Mouse (Mus musculus): Measurements from ENCODE around the gene Espn. TPM values are rescaled to one million over a fixed set of nuclear protein-coding genes. Genes with fewer than 3 reads are reported as not detected.

The Espn gene
- polyA plus RNA-seq, 1 experiment, result 0.08 TPM

- Histone ChIP-seq H3K27me3 (ENCODE audit: control insufficient read depth) (peaks cover 28% of the 10 kb centered on the region), H3K36me3 (ENCODE audit: control insufficient read depth) (no peaks in the 10 kb centered on the region)
These were observed 19.4 kb upstream of the Espn start for GRCm38 (mm10) chr4:152171543-152171942.

GRCm38 (mm10) chr4:152170286-152170685 is 18.1 kb upstream of the Espn start:
- Histone ChIP-seq H3K4me3 (replicated peaks) (no peak overlapping the region), H3K9me3 (ENCODE audit: control insufficient read depth, low read length) (peaks cover 3% of the 10 kb centered on the region), H3K36me3 (ENCODE audit: control insufficient read depth) (no peaks in the 10 kb centered on the region), H3K4me1 (ENCODE audit: control insufficient read depth) (peaks cover 4% of the 10 kb centered on the region; the same call in 1 of the 2 replicates), H3K27me3 (ENCODE audit: control insufficient read depth) (peaks cover 29% of the 10 kb centered on the region)
- TF ChIP-seq TAL1 (IDR thresholded peaks at IDR 0.05; ENCODE audit: low read length), result no peak
- TF ChIP-seq GATA1 (IDR thresholded peaks at IDR 0.05; ENCODE audit: low read length), result no peak

More at GRCm38 (mm10) chr4:152171543-152171942, 19.4 kb upstream of the Espn start:
- peaks cover 3% of the 10 kb centered on the region for H3K9me3 ChIP-seq (ENCODE audit: control insufficient read depth, low read length)
- H3K4me1 ChIP-seq (ENCODE audit: control insufficient read depth), result no peaks in the 10 kb centered on the region
- TF ChIP-seq GATA1 (IDR thresholded peaks at IDR 0.05; ENCODE audit: low read length) (no peak), TAL1 (IDR thresholded peaks at IDR 0.05; ENCODE audit: low read length) (no peak)
- no peak overlapping the region for H3K4me3 ChIP-seq (replicated peaks)

- peaks cover 3% of the 10 kb centered on the region for H3K9me3 ChIP-seq (ENCODE audit: control insufficient read depth, low read length)
- H3K27me3 ChIP-seq (ENCODE audit: control insufficient read depth), result peaks cover 29% of the 10 kb centered on the region
- no peaks in the 10 kb centered on the region for H3K36me3 ChIP-seq (ENCODE audit: control insufficient read depth)
- no peak overlapping the region for H3K4me3 ChIP-seq (replicated peaks)
- TF ChIP-seq GATA1 (IDR thresholded peaks at IDR 0.05; ENCODE audit: low read length) (no peak), TAL1 (IDR thresholded peaks at IDR 0.05; ENCODE audit: low read length) (no peak)
- H3K4me1 ChIP-seq (ENCODE audit: control insufficient read depth), result peaks cover 4% of the 10 kb centered on the region; the same call in 1 of the 2 replicates
These were observed 16.9 kb upstream of the Espn start for GRCm38 (mm10) chr4:152169103-152169502.

DNA sequence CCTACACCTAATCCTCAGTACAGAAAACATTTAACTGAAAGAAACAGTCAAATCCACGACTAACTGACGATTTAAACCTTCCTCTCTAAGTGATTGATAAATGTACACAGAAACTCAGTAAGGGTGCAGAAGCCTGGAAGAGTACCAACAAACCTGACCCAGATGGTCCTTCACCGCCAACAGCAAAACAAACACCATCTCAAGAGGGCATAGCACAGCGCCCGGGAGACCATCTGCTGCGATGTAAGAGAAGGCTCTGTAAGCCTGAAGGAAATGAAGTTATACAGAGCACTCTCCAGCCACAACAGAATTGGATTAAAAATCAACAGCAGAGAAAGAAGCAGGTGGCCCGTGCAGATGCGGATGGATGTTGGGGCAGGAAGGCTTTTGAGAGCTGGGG is 15.9 kb upstream of the Espn start:
- Histone ChIP-seq H3K9me3 (ENCODE audit: control insufficient read depth, low read length) (peaks cover 5% of the 10 kb centered on the region), H3K4me3 (replicated peaks) (no peak overlapping the region), H3K27me3 (ENCODE audit: control insufficient read depth) (peaks cover 25% of the 10 kb centered on the region), H3K4me1 (ENCODE audit: control insufficient read depth) (peaks cover 4% of the 10 kb centered on the region; the same call in 1 of the 2 replicates), H3K36me3 (ENCODE audit: control insufficient read depth) (no peaks in the 10 kb centered on the region)
- TF ChIP-seq TAL1 (IDR thresholded peaks at IDR 0.05; ENCODE audit: low read length) (no peak), GATA1 (IDR thresholded peaks at IDR 0.05; ENCODE audit: low read length) (no peak)

DNA sequence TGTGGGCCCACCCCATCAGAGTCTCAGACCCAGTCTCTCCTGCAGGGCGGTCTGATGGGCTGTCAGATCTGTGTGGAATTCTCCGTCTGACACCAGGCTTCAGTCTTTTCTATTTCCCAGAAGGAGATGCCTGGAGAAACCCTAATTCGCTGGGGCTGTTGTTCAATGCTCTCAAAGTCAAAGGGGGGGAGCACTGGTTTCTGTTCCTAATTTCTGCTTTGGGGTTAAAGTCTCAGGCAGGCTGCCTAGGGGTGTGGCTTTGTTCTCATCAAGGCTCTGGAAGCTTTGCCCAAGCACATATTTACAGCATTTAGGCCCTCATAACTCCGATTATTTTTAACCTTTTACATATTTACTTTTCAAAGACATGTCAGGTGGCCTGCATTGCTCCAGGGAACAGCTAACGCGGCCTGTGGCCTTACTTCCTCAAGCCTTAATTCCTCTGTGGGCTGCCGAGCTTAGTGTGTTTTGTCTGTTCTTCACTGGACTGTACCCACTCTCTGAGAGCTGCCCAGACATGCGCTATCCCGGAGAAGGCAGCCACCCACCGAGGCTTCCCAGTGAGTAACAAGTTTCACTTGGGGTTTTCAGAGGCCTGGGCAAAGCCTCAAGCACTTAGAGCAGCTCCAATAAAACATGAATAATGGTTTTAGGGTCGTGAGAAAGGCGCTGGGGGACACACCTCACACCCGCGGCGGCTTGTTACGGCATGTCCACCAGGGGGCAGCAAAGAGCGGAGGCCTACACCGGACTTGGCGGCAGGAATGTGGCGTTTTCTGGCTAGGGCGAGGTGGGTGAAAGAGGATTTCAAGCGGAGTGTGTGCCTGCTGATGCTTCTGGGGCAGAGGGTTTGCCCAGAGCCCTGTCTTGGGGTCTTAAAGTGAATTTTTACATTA is 13.1 kb upstream of the Espn start:
- Histone ChIP-seq H3K36me3 (ENCODE audit: control insufficient read depth) (no peaks in the 10 kb centered on the region), H3K27me3 (ENCODE audit: control insufficient read depth) (peaks cover 41% of the 10 kb centered on the region), H3K9me3 (ENCODE audit: control insufficient read depth, low read length) (peaks cover 2% of the 10 kb centered on the region; the same call in 1 of the 2 replicates), H3K4me3 (replicated peaks) (no peak overlapping the region), H3K4me1 (ENCODE audit: control insufficient read depth) (peaks cover 4% of the 10 kb centered on the region; the same call in 1 of the 2 replicates)
- TF ChIP-seq TAL1 (IDR thresholded peaks at IDR 0.05; ENCODE audit: low read length), result no peak
- no peak for TF ChIP-seq GATA1 (IDR thresholded peaks at IDR 0.05; ENCODE audit: low read length)

- H3K9me3 ChIP-seq (ENCODE audit: control insufficient read depth, low read length), result peaks cover 8% of the 10 kb centered on the region; the same call in 1 of the 2 replicates
- H3K4me3 ChIP-seq (replicated peaks), result no peak overlapping the region
- peaks cover 22% of the 10 kb centered on the region for H3K4me1 ChIP-seq (ENCODE audit: control insufficient read depth)
- H3K27me3 ChIP-seq (ENCODE audit: control insufficient read depth), result peaks cover 55% of the 10 kb centered on the region
- no peak for TF ChIP-seq GATA1 (IDR thresholded peaks at IDR 0.05; ENCODE audit: low read length)
- no peak for TF ChIP-seq TAL1 (IDR thresholded peaks at IDR 0.05; ENCODE audit: low read length)
- no peaks in the 10 kb centered on the region for H3K36me3 ChIP-seq (ENCODE audit: control insufficient read depth)
These were observed 10.6 kb upstream of the Espn start for GRCm38 (mm10) chr4:152162748-152163147.

GRCm38 (mm10) chr4:152161601-152162000 is 9.4 kb upstream of the Espn start:
- no peak for TF ChIP-seq TAL1 (IDR thresholded peaks at IDR 0.05; ENCODE audit: low read length)
- TF ChIP-seq GATA1 (IDR thresholded peaks at IDR 0.05; ENCODE audit: low read length), result no peak
- H3K36me3 ChIP-seq (ENCODE audit: control insufficient read depth), result no peaks in the 10 kb centered on the region
- no peak overlapping the region for H3K4me3 ChIP-seq (replicated peaks)
- H3K27me3 ChIP-seq (ENCODE audit: control insufficient read depth), result peaks cover 63% of the 10 kb centered on the region
- peaks cover 8% of the 10 kb centered on the region; the same call in 1 of the 2 replicates for H3K9me3 ChIP-seq (ENCODE audit: control insufficient read depth, low read length)
- peaks cover 22% of the 10 kb centered on the region for H3K4me1 ChIP-seq (ENCODE audit: control insufficient read depth)

DNA sequence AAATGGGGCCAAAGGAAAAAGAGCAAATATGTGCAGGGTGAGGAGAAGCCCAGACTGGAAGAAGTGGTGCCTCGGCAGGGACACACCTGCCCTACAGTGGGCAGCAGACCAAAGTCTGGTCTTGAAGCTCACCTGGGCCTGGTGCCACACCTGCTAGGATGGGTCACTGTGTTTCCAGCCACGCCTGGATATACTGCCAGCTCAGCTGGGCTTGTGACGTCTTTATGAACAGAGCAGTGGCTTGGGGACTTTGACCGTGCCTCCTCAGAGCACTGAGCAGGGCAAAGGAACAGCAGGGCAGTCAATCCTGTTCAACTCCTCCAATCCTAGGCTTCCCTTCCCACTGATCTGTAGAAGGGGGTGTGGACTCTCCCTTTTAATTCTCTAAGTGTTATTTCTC is 8.6 kb upstream of the Espn start:
- Histone ChIP-seq H3K27me3 (ENCODE audit: control insufficient read depth) (peaks cover 62% of the 10 kb centered on the region), H3K36me3 (ENCODE audit: control insufficient read depth) (no peaks in the 10 kb centered on the region), H3K4me3 (replicated peaks) (no peak overlapping the region), H3K4me1 (ENCODE audit: control insufficient read depth) (peaks cover 22% of the 10 kb centered on the region), H3K9me3 (ENCODE audit: control insufficient read depth, low read length) (peaks cover 8% of the 10 kb centered on the region; the same call in 1 of the 2 replicates)
- TF ChIP-seq TAL1 (IDR thresholded peaks at IDR 0.05; ENCODE audit: low read length), result no peak
- no peak for TF ChIP-seq GATA1 (IDR thresholded peaks at IDR 0.05; ENCODE audit: low read length)

- TF ChIP-seq TAL1 (IDR thresholded peaks at IDR 0.05; ENCODE audit: low read length), result no peak
- TF ChIP-seq GATA1 (IDR thresholded peaks at IDR 0.05; ENCODE audit: low read length), result no peak
- Histone ChIP-seq H3K4me3 (replicated peaks) (no peak overlapping the region), H3K27me3 (ENCODE audit: control insufficient read depth) (peaks cover 61% of the 10 kb centered on the region), H3K9me3 (ENCODE audit: control insufficient read depth, low read length) (peaks cover 8% of the 10 kb centered on the region; the same call in 1 of the 2 replicates), H3K36me3 (ENCODE audit: control insufficient read depth) (no peaks in the 10 kb centered on the region), H3K4me1 (ENCODE audit: control insufficient read depth) (peaks cover 19% of the 10 kb centered on the region)
These were observed 7.1 kb upstream of the Espn start for GRCm38 (mm10) chr4:152159285-152159678.

Measured in erythroblast, embryonic 14.5 days (primary cell).